Mouse (Mus musculus): ENCODE results near the gene Psmd4.

DNA sequence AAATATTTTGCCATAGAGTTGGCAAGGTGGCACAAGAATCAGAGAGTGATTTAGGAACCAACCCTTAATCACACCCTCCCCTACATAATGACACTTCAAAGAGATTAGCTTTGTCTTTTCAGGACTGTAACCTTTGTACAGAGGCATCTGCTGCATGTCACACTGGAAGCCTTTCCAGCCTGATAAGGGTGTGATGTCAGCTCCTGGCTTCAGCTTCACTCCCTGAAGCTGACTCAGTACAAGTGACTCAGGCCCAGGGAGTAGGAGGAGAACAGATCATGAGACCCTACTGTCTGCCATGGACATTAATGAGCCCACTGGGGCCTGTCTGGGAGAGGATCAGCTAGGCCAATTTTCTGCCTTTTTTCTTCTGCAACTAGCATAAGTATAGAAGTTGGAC, 54.8 kb downstream of the Psmd4 start:
- TF ChIP-seq CTCF (IDR thresholded peaks at IDR 0.05; ENCODE audit: low read depth, low read length) (no peak), GATA1 (IDR thresholded peaks at IDR 0.05; ENCODE audit: borderline replicate concordance, low read length) (no peak), GATA2 (IDR thresholded peaks at IDR 0.05; ENCODE audit: borderline replicate concordance, low read depth, low read length) (no peak), TAL1 (conservative IDR thresholded peaks at IDR 0.05; ENCODE audit: low read depth, low read length) (no peak), POLR2AphosphoS5 (IDR thresholded peaks at IDR 0.05; ENCODE audit: insufficient replicate concordance, low read depth, low read length) (no peak)

Measured in G1E (cell line).